Mouse (Mus musculus): ENCODE data around the gene Atrx.

The Atrx gene

GRCm38 (mm10) chrX:105767932-105768331, 161.3 kb downstream of the Atrx start:
- no peak for DNase-seq (ENCODE audit: low spot score in 2 of 2)

GRCm38 (mm10) chrX:105767177-105767764, 161.9 kb downstream of the Atrx start:
- DNase-seq (ENCODE audit: low spot score in 2 of 2): no peak

- no peak for DNase-seq (ENCODE audit: low spot score in 2 of 2)
Measured at GRCm38 (mm10) chrX:105766013-105766412, 163.2 kb downstream of the Atrx start.

- no peak for DNase-seq (ENCODE audit: low spot score in 2 of 2)
Measured at GRCm38 (mm10) chrX:105765005-105765706, 164.0 kb downstream of the Atrx start.

GRCm38 (mm10) chrX:105764162-105765004, 164.8 kb downstream of the Atrx start, which contains the start of gene Fgf16:
Gene Fgf16, plus strand, starts transcription at chrX:105764279.
- DNase-seq (ENCODE audit: low spot score in 2 of 2): no peak

- DNase-seq (ENCODE audit: low spot score in 2 of 2): no peak
Measured at GRCm38 (mm10) chrX:105763612-105764011, 165.6 kb downstream of the Atrx start.

- no peak for DNase-seq (ENCODE audit: low spot score in 2 of 2)
Measured at GRCm38 (mm10) chrX:105762847-105763527, 166.2 kb downstream of the Atrx start.

Data from spleen, postnatal 36 days (tissue).